Mouse (Mus musculus) thymus, adult 2 months (tissue): ENCODE measurements around the gene C130050O18Rik.

Experiments
- CTCF ChIP-seq: fragments of 200-500 bp; IDR thresholded peaks from 2 replicates; pipeline ENCODE4 v1.5.1; 2012; ENCODE audit warnings: mild to moderate bottlenecking, control low read depth, low read length, moderate library complexity, borderline replicate concordance; ENCODE audit not compliant: control insufficient read depth, poor library complexity, insufficient read depth; ENCODE audit errors: extremely low read depth
- POLR2A ChIP-seq: fragments of 200-500 bp; IDR thresholded peaks from 2 replicates; pipeline ENCODE4 v1.6.1; 2012; ENCODE audit warnings: mild to moderate bottlenecking, low read length, control low read depth, moderate library complexity; ENCODE audit not compliant: control insufficient read depth, poor library complexity, insufficient read depth; ENCODE audit errors: extremely low read depth

DNA sequence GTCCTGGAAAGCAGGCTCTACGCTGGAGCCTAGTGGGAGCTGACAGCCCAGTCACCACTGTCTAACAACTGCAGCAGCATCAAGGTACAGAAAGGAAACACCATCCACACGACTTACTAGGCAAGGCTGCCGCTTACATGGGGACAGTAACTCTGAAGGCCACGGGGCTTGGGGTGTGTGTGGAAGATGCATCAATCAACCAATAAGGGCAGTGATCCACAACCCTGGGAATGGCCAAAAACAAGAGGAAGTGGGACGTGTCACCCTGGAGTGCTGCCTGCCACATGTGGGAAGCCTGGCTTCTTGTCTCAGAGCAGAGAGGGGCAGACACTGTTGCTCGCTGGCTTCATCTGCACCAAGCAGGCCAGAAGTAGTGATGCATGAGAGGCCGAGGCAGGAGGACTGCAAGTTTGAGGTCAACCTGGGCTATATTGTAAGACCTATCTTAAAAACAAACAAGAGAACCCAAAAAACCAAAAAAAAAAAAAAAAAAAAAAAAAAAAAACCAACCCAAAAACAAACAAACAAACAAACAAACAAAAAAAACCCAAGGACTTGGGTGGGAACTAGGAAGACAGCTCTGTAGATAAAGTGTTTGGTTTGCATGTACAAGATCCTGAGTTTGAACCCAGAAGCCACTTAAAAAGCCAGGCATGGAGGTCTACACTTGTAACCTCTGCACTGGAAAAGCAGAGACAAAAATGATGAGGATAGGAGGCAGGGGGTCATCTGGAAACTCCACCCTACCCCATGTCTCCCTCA is 27.8 kb downstream of the C130050O18Rik start:
- TF ChIP-seq CTCF (no peak), POLR2A (no peak)
